Mouse (Mus musculus) liver, adult 10 weeks (tissue): ENCODE data around the gene Dnah8. TPM values are rescaled to one million over a fixed set of nuclear protein-coding genes. Genes with fewer than 3 reads are reported as not detected.

Experiments
- polyA plus RNA-seq: library from polyadenylated mRNA; stranded (reverse); fragments of 350-450 nt; fragmentation: Illumina TruSeq; extraction: RNeasy Lipid Tissue Mini Kit (QIAGEN cat#74804); gene quantifications from one replicate; pipeline ENCODE4 v1.2.3, GENCODE M21; 2014; ENCODE audit warnings: low read depth, low replicate concordance

Dnah8 gene
- polyA plus RNA-seq: 0.03 TPM

DNA sequence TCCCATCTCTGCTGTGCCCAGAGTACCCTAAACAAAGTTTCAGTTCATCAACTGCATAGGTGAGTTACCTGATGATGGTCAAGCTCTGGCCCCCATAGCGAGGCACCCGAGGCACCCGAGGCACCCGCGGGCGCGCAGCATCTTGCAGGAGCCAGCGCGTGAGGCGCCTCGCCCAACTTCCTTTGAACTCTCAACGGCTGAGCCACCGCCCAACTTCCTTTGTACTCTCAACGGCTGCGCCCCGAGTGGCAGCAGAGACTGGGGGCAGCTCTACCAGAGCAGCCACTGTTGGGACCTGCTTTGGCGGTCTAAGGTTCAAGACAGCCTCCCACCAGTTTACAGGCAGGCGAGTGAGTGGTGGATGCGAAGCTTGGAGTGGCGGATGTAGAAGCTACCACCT is at the start of gene Dnah8:
Gene Dnah8 (plus strand): TSS at position 223 of the 400 bp plus-strand sequence.

DNA sequence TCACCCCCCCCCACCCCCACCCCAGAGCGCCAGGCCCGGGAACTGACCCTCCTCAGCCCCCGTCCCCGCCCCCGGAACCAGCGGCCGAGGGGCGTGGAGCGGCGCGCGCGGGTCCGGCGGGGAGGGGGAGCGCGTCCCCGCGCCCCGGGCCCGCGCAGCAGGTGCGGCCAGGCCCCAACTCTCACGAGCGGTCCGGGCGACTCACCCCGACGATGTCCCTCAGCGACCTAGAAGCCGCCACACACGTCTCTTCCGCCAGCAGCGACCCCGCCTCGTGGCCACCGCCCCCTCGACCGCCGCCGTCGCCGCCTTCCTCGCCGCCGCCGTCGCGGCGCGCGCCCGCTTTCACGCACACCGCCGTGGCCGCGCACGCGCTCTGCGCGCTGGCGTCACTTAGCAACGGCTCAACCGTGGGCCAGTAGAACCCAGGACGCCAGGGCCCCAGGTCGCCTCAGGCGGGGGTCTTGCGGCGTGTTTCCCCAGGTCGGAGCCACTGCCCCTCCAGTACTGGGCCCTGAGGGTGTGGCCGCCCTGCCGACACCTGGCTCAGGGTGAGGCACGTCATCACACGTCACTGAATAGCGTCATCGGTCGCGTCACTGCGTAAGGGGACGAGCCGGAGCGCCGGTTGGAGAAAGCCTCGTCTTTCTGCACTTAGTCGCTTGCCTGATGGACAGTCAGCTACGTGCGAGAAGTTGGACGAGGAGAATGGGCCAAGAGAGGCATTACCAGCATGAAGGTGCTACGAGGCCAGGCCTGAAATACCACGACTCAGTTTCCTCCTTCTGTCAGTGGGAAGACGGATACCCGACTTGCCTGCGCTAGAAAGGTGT is 48.0 kb upstream of the Dnah8 start, which contains the start of gene Btbd9:
Gene Btbd9 (minus strand): TSS at position 548 of the 833 bp plus-strand sequence.

GRCm38 (mm10) chr17:30626719-30627118 is 2.6 kb downstream of the Dnah8 start, which contains the start of gene Glo1:
Gene Glo1, minus strand, starts transcription at chr17:30626871.

DNA sequence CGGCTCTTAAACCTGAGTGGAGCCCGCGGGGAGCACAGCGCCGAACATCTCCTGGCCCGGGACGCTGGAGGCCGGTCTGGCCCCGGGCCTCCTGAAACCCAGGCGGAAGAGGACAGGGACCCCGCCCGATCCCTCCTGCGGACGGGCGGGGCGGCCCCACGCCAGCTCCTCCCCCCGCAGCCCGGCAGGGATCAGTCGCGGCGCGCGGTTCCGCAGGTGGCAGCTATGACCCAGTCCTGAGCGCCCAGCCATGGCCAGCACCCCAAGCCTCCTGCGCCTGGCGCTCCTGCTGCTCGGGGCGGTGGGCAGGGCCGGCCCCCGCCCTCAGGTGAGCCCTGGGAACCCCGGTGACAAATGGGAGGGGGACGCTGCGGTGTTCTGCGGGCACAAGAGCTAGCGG is 277.5 kb downstream of the Dnah8 start, which contains the start of gene Glp1r:
Gene Glp1r (plus strand): TSS at position 191 of the 400 bp plus-strand sequence.

Other genes with a start within 250 kb of the Dnah8 start
- 3.4 TPM for gene Btbd9, start 47.9 kb upstream of the Dnah8 start, polyA plus RNA-seq
- gene Glo1, start 2.5 kb downstream of the Dnah8 start, polyA plus RNA-seq: 492 TPM